Mouse (Mus musculus) forebrain, embryonic 15.5 days (tissue): ENCODE measurements around the gene Mlh3. TPM values are rescaled to one million over a fixed set of nuclear protein-coding genes. Genes with fewer than 3 reads are reported as not detected.

Experiments
- ATAC-seq: fragments of 200-750 bp; cut with Nextera tagmentation; replicated peaks from 2 replicates; pipeline ENCODE4 v1.8.0; 2017; ENCODE audit warnings: mild to moderate bottlenecking, moderate TSS enrichment, moderate library complexity
- H3K27ac ChIP-seq: fragments of 300-500 bp; sonication (generic); replicated peaks from 2 replicates; pipeline ENCODE4 v1.5.1; 2015; ENCODE audit warnings: mild to moderate bottlenecking, inconsistent platforms
- H3K27me3 ChIP-seq: fragments of 300-500 bp; sonication (generic); 2 replicates; pipeline ENCODE4 v1.6.1; 2015; ENCODE audit warnings: inconsistent platforms
- H3K36me3 ChIP-seq: fragments of 300-500 bp; sonication (generic); 2 replicates; pipeline ENCODE4 v1.6.1; 2015; ENCODE audit warnings: mild to moderate bottlenecking, inconsistent platforms
- H3K4me1 ChIP-seq: fragments of 300-500 bp; sonication (generic); 2 replicates; pipeline ENCODE4 v1.6.1; 2015; ENCODE audit warnings: inconsistent platforms
- H3K4me2 ChIP-seq: fragments of 300-500 bp; sonication (generic); replicated peaks from 2 replicates; pipeline ENCODE4 v1.6.1; 2015; ENCODE audit warnings: mild to moderate bottlenecking, inconsistent platforms
- H3K4me3 ChIP-seq: fragments of 300-500 bp; sonication (generic); 2 replicates; pipeline ENCODE4 v1.5.1; 2015; ENCODE audit warnings: mild to moderate bottlenecking, inconsistent platforms
- H3K9ac ChIP-seq: fragments of 300-500 bp; sonication (generic); replicated peaks from 2 replicates; pipeline ENCODE4 v1.6.1; 2015; ENCODE audit warnings: mild to moderate bottlenecking, inconsistent platforms
- H3K9me3 ChIP-seq: fragments of 300-500 bp; sonication (generic); 2 replicates; pipeline ENCODE4 v1.6.1; 2016; ENCODE audit warnings: inconsistent platforms
- WGBS: fragments of 180-500 bp; shearing (Covaris S2); methylation state at CpG from one replicate; pipeline ENCODE4 v1.1.7; 2015; ENCODE audit warnings: mixed read lengths; 5-methylcytosine and 5-hydroxymethylcytosine counted together
- polyA plus RNA-seq: library from polyadenylated mRNA; unstranded; fragments of >200 nt; fragmentation: Nextera tagmentation; extraction: Ambion mirVana; gene quantifications from 2 replicates; pipeline ENCODE4 v1.2.1, GENCODE M21; 2015

Gene Mlh3
- polyA plus RNA-seq, 1 experiment from 2014 or later: 10.7 TPM

GRCm38 (mm10) chr12:85257008-85257639 is 13.3 kb downstream of the Mlh3 start:
- Histone ChIP-seq H3K36me3 (no peaks in the 10 kb centered on the region), H3K9me3 (no peaks in the 10 kb centered on the region), H3K9ac (no peak overlapping the region), H3K27me3 (no peaks in the 10 kb centered on the region), H3K4me1 (no peaks in the 10 kb centered on the region), H3K4me3 (no peak overlapping the region), H3K27ac (no peak overlapping the region), H3K4me2 (no peak overlapping the region)
- WGBS: 91% methylated on average over 7 of the region's 7 CpGs
- ATAC-seq: no peak

DNA sequence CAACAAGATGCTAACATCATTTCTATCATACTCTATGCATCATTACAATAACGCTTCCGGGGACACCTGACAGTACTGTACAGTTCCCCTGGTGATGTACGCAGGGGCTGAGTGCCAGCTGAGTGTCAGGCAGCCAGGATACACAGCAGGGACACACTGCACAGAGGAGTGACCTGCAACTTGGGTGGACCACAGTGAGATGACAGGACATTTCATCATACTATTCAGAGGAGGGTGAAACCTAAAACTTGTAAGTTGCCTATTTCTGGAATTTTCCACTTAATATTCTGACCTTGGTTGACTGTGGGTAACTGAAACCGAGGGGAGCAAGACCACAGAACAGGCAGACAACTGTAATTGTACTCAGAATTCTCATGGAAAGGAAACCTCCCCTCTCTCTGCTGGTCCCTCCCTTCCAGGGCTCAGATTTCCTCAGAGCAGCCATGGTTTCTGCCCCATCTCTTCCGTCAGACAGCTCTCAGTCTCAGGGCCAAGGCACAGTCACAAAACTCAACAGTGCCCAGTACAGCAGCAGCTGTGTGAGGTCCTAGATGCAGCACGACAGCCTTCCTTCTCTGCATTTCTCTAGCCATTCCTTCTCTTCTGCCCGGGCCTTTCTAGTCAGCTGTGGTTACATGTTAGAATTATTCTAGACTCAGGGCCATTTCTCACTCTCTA is 14.2 kb downstream of the Mlh3 start:
- Histone ChIP-seq H3K9me3 (no peaks in the 10 kb centered on the region), H3K27ac (no peak overlapping the region), H3K9ac (no peak overlapping the region), H3K4me2 (no peak overlapping the region), H3K4me3 (no peak overlapping the region), H3K27me3 (no peaks in the 10 kb centered on the region), H3K4me1 (no peaks in the 10 kb centered on the region), H3K36me3 (no peaks in the 10 kb centered on the region)
- ATAC-seq: no peak
- WGBS: 76% methylated on average over 7 of the region's 7 CpGs

DNA sequence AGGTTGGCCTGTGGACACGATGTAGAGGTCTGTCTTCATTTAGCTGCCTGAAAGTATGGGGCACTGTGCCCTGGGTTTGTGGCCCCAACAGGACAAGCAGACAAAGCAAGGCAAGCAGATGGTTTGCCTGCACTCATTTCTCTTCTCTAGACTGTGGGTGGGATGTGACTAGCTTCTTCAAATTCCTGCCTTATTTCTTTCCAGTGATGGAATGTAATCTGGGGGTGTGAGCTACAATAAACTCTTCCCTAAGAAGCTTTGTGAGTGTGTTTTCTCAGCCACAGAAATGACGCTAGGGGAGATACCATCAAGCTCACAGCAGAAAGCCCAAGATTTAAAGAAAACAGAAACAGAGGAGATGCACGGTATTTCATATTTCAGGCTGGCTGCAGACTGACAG is 18.3 kb downstream of the Mlh3 start:
- Histone ChIP-seq H3K4me1 (no peaks in the 10 kb centered on the region), H3K4me3 (no peak overlapping the region), H3K27me3 (no peaks in the 10 kb centered on the region), H3K27ac (no peak overlapping the region), H3K36me3 (peaks cover 7% of the 10 kb centered on the region), H3K4me2 (no peak overlapping the region), H3K9me3 (no peaks in the 10 kb centered on the region), H3K9ac (no peak overlapping the region)
- no peak for ATAC-seq
- 96% methylated on average over 3 of the region's 3 CpGs for WGBS

DNA sequence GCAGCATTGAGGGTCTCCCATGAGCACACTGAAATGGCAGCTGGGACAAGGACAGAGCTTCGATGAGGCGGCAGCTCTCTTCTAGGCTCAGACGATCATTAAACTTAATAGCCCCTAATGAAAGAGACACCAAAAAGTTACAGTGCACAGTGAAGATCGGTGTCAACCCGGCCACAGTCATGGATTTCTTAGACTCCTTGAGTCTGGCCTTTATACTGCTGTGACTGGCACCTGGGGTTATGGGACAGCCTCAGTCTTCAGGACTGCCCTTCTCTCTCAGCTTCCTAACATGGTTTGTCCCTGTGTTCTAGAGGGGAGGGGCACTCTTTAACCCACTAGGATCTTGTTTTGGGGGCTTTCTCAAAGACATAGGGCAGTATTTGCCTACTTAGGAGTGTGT is 32.8 kb downstream of the Mlh3 start:
- ATAC-seq: no peak
- no peak overlapping the region for H3K27ac ChIP-seq
- no peak overlapping the region for H3K4me3 ChIP-seq
- H3K4me2 ChIP-seq: no peak overlapping the region
- H3K36me3 ChIP-seq: peaks cover 5% of the 10 kb centered on the region; the same call in 1 of the 2 replicates
- no peaks in the 10 kb centered on the region for H3K4me1 ChIP-seq
- no peak overlapping the region for H3K9ac ChIP-seq
- H3K9me3 ChIP-seq: no peaks in the 10 kb centered on the region
- 89% methylated on average over 5 of the region's 5 CpGs for WGBS
- H3K27me3 ChIP-seq: no peaks in the 10 kb centered on the region

GRCm38 (mm10) chr12:85233376-85234358 is 36.7 kb downstream of the Mlh3 start:
- H3K27ac ChIP-seq: no peak overlapping the region
- no peak overlapping the region for H3K9ac ChIP-seq
- ATAC-seq: no peak
- no peaks in the 10 kb centered on the region for H3K4me1 ChIP-seq
- H3K27me3 ChIP-seq: no peaks in the 10 kb centered on the region
- peaks cover 5% of the 10 kb centered on the region; the same call in 1 of the 2 replicates for H3K36me3 ChIP-seq
- H3K4me3 ChIP-seq: no peak overlapping the region
- 76% methylated on average over 21 of the region's 21 CpGs for WGBS
- no peaks in the 10 kb centered on the region for H3K9me3 ChIP-seq
- H3K4me2 ChIP-seq: no peak overlapping the region

DNA sequence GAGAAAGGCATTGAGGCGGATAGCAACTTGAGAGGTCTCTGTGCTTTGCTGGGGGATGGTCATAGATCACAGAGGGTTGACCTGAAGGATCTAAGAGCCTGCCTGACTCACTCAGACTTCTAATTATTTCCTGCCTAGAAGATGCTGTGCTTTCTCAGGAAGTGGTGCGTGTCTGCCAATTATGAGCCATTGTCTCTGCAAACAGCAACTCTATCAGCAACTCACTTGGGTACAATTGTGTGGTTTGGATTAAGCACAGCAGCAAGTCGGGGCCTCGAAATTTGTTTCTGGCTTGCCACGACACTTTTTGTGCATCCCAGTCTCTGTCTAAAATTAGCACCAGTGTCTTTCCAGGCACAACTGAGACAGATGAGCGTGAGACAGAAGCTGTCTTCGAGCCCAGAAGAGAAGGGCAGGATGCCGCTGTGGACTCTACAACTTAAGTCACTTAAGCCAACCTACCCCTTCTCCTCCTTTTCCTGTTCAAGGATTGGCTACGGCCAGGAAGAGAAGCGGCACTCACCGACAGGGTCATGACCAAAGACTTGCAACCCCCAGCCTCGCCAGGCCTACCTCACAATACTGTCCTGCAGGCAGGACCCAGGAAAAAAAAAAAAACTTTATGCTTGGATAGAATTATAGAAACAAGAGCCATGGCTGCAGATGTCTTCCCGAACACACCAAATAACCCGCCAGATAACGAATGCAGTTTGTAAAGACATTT is 42.4 kb downstream of the Mlh3 start:
- no peaks in the 10 kb centered on the region for H3K4me1 ChIP-seq
- no peaks in the 10 kb centered on the region for H3K27me3 ChIP-seq
- 56% methylated on average over 15 of the region's 15 CpGs for WGBS
- ATAC-seq: no peak
- peaks cover 42% of the 10 kb centered on the region for H3K36me3 ChIP-seq
- no peak overlapping the region for H3K27ac ChIP-seq
- H3K4me2 ChIP-seq: no peak overlapping the region
- no peak overlapping the region for H3K4me3 ChIP-seq
- H3K9ac ChIP-seq: no peak overlapping the region
- H3K9me3 ChIP-seq: no peaks in the 10 kb centered on the region

- Histone ChIP-seq H3K36me3 (peaks cover 50% of the 10 kb centered on the region), H3K27ac (no peak overlapping the region), H3K9ac (no peak overlapping the region), H3K27me3 (no peaks in the 10 kb centered on the region), H3K4me3 (no peak overlapping the region), H3K4me2 (no peak overlapping the region), H3K9me3 (no peaks in the 10 kb centered on the region), H3K4me1 (no peaks in the 10 kb centered on the region)
- no peak for ATAC-seq
- 77% methylated on average over 7 of the region's 7 CpGs for WGBS
These were observed 43.2 kb downstream of the Mlh3 start for GRCm38 (mm10) chr12:85227227-85227626.

DNA sequence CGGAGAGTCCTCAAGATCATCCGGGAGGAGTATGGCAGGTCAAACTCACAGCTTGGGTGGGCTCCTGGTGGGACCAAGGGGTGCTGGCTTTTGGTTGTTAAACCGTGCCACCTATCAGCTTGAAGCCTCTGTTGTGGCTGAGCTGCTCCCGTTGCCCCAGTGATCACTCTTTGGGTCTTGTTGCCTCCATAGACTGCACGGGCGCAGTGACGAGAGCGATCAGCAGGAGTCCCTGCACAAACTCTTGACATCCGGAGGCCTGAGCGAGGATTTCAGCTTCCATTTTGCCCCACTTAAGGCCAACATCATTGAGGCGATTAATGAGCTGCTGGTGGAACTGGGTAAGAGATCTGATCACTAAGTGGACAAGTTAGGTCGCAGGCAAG is 50.5 kb downstream of the Mlh3 start:
- no peak; the same call in 1 of the 2 replicates for ATAC-seq
- H3K36me3 ChIP-seq: peaks cover 37% of the 10 kb centered on the region
- H3K27me3 ChIP-seq: no peaks in the 10 kb centered on the region
- no peaks in the 10 kb centered on the region for H3K9me3 ChIP-seq
- H3K9ac ChIP-seq: peak overlapping the region; percentile 67
- 5% methylated on average over 12 of the region's 12 CpGs for WGBS
- peaks cover 24% of the 10 kb centered on the region for H3K4me1 ChIP-seq
- H3K4me3 ChIP-seq: peak overlapping the region; percentile 85
- H3K4me2 ChIP-seq: peak overlapping the region; percentile 93
- peak overlapping the region; percentile 72; the same call in 1 of the 2 replicates for H3K27ac ChIP-seq

DNA sequence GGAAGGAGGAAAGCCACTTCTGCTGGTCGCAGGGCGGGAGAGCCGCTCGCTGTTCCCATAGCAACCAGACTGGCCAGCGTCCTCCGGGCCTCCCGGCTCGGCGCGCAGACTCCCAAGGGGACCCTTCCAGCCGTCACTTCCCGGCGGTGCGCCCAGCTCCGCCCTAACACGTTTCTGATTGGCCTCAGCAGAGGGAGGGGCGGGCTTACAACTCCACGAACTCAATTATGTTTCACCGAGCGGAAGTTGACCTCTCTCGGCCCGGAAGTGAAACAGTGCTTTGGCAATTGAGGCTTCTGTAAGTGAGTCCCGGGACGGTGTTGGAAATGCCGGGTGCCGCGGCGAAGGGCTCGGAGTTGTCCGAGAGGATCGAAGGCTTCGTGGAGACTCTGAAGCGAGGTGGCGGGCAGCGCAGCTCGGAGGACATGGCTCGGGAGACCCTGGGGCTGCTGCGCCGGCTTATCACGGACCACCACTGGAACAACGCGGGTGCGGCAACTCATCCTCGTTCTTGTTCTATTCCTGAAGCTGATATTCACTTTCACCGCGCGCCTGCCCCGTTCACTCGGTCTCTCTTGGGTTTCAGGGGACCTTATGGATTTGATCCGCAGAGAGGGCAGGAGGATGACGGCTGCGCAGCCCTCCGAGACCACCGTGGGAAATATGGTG is 51.0 kb downstream of the Mlh3 start, which contains the start of gene Eif2b2:
Gene Eif2b2 (plus strand): TSS at position 246 of the 669 bp plus-strand sequence.
- no peaks in the 10 kb centered on the region for H3K9me3 ChIP-seq
- H3K9ac ChIP-seq: peak within 1 kb of the TSS; percentile 68
- H3K36me3 ChIP-seq: peaks cover 32% of the 10 kb centered on the region
- under 1% methylated on average over 49 of the region's 54 CpGs for WGBS
- H3K4me2 ChIP-seq: peak within 1 kb of the TSS; percentile 93
- peak; percentile 100 for ATAC-seq
- H3K27ac ChIP-seq: peak within 1 kb of the TSS; percentile 82
- peaks cover 24% of the 10 kb centered on the region for H3K4me1 ChIP-seq
- H3K4me3 ChIP-seq: peak within 1 kb of the TSS; percentile 85
- H3K27me3 ChIP-seq: no peaks in the 10 kb centered on the region

GRCm38 (mm10) chr12:85217733-85218310 is 52.6 kb downstream of the Mlh3 start:
- ATAC-seq: no peak
- H3K4me1 ChIP-seq: peaks cover 24% of the 10 kb centered on the region
- no peak overlapping the region for H3K9ac ChIP-seq
- no peak overlapping the region for H3K27ac ChIP-seq
- 84% methylated on average over 2 of the region's 2 CpGs for WGBS
- H3K4me3 ChIP-seq: no peak overlapping the region
- no peaks in the 10 kb centered on the region for H3K9me3 ChIP-seq
- H3K4me2 ChIP-seq: no peak overlapping the region
- no peaks in the 10 kb centered on the region for H3K27me3 ChIP-seq
- H3K36me3 ChIP-seq: peaks cover 17% of the 10 kb centered on the region

DNA sequence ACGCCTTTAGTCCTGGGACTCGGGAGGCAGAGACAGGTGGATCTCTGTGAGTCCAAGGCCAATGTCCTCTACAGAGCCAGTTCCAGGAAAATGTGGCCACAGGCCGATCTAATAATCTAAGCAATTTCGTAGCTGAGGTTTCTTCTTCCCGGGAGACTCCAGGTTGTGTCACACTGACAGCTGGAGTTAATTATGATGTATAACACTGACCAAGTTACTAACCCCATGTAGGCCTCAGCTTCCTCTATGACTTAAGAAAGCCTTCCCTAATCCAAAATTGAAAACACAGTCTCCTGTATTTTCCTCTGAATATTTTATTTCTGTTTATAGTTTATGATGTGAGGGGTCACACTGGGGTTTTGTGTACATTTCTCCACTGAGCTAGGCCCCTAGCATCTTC is 55.4 kb downstream of the Mlh3 start:
- Histone ChIP-seq H3K27me3 (no peaks in the 10 kb centered on the region), H3K4me3 (no peak overlapping the region), H3K9me3 (no peaks in the 10 kb centered on the region), H3K4me2 (no peak overlapping the region), H3K36me3 (no peaks in the 10 kb centered on the region), H3K27ac (no peak overlapping the region), H3K4me1 (peaks cover 10% of the 10 kb centered on the region), H3K9ac (no peak overlapping the region)
- WGBS: 90% methylated on average over 5 of the region's 5 CpGs
- no peak for ATAC-seq
